Mouse (Mus musculus): ENCODE data around the gene Zfp715. TPM values are rescaled to one million over a fixed set of nuclear protein-coding genes. Genes with fewer than 3 reads are reported as not detected.
A peak's percentile ranks its signal among the peaks of the same experiment; 100 is the strongest.

Zfp715 gene
- total RNA-seq, 1 experiment = 12.9 TPM

DNA sequence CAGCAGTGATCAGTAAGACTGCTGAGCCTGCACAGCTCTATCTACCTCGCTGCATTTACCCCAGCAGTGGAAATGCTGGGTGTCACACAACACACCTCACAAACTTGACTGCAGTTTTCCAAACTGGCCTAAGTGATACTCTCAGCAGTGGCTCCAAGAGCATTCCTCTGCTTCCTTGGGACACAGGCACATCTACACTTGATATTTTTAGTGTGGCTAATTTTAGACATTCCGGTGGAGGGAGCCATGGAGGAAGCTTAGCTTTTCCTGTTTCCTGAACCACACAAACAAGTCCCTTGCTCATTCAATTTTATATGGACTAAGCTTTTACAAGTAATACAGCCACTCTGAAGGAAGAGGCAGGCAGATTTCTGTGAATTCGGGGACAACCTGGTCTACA, 7.9 kb downstream of the Zfp715 start:
- no peak overlapping the region for H3K27ac ChIP-seq (ENCODE audit: insufficient read depth, low read depth, low read length, poor library complexity, severe bottlenecking)
- DNase-seq (ENCODE audit: low read depth, low spot score) = no peak
- H3K4me3 ChIP-seq (ENCODE audit: insufficient read depth in 1 of 2, low read depth in 1 of 2, low read length in 2 of 2, poor library complexity in 1 of 2, severe bottlenecking in 1 of 2) = no peak overlapping the region

DNA sequence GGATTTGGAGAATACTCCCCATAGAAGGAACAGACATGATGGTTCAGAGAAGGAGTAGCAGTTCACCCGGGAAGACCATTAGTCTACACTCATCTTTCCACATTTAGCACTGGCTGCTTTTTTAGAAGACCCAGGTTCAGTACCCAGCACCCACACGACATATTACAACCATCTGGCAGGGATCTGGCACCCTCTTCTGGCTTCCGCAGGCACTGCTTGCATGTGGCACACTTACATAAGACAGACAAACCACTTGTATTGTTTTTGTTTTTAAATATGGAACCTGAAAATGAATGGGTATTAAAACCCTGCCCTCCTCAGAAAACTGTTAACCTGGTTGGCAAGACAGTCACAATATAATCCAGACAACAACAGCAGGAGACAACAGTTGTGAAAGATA, 21.6 kb downstream of the Zfp715 start:
- Histone ChIP-seq H3K27ac (ENCODE audit: insufficient read depth, low read depth, low read length, poor library complexity, severe bottlenecking) (no peak overlapping the region), H3K4me3 (ENCODE audit: insufficient read depth in 1 of 2, low read depth in 1 of 2, low read length in 2 of 2, poor library complexity in 1 of 2, severe bottlenecking in 1 of 2) (no peak overlapping the region), H3K9ac (ENCODE audit: insufficient read depth, low read depth, low read length, poor library complexity, severe bottlenecking) (no peak overlapping the region), H3K4me1 (ENCODE audit: control insufficient read depth in 2 of 2, insufficient read depth in 2 of 2, low read length in 2 of 2, poor library complexity in 1 of 2) (no peaks in the 10 kb centered on the region), H3K36me3 (ENCODE audit: control insufficient read depth, insufficient read depth, low read length, poor library complexity, severe bottlenecking) (no peaks in the 10 kb centered on the region), H3K9me3 (ENCODE audit: control insufficient read depth, insufficient read depth, low read depth, low read length) (no peaks in the 10 kb centered on the region)
- DNase-seq (ENCODE audit: low read depth, low spot score) = no peak
- in situ Hi-C loops (cut with MboI; ENCODE audit: low sequenced_read_pairs in 2 of 2, unreplicated experiment in 2 of 2) = no loop called here
- TF ChIP-seq CHD2 (IDR thresholded peaks at IDR 0.05; ENCODE audit: low read depth, low read length) (no peak), MAFK (IDR thresholded peaks at IDR 0.05; ENCODE audit: insufficient read depth, low read depth, low read length) (no peak), ZC3H11A (IDR thresholded peaks at IDR 0.05; ENCODE audit: borderline replicate concordance, low read depth, low read length) (peak; percentile 46; the same call in 1 of the 2 replicates), ZNF384 (IDR thresholded peaks at IDR 0.05; ENCODE audit: low read depth, low read length) (no peak), HCFC1 (IDR thresholded peaks at IDR 0.05; ENCODE audit: borderline replicate concordance, insufficient read depth, low read length) (no peak)

More for the DNA sequence above, 7.9 kb downstream of the Zfp715 start:
- Histone ChIP-seq H3K4me1 (ENCODE audit: control insufficient read depth in 2 of 2, insufficient read depth in 2 of 2, low read length in 2 of 2, poor library complexity in 1 of 2) (no peaks in the 10 kb centered on the region), H3K9ac (ENCODE audit: insufficient read depth, low read depth, low read length, poor library complexity, severe bottlenecking) (no peak overlapping the region), H3K9me3 (ENCODE audit: control insufficient read depth, insufficient read depth, low read depth, low read length) (no peaks in the 10 kb centered on the region), H3K36me3 (ENCODE audit: control insufficient read depth, insufficient read depth, low read length, poor library complexity, severe bottlenecking) (peaks cover 3% of the 10 kb centered on the region; the same call in 1 of the 2 replicates)
- in situ Hi-C loops (cut with MboI; ENCODE audit: low sequenced_read_pairs in 2 of 2, unreplicated experiment in 2 of 2) = no loop called here
- no peak for TF ChIP-seq HCFC1 (IDR thresholded peaks at IDR 0.05; ENCODE audit: borderline replicate concordance, insufficient read depth, low read length)
- TF ChIP-seq ZNF384 (IDR thresholded peaks at IDR 0.05; ENCODE audit: low read depth, low read length) = no peak
- no peak for TF ChIP-seq ZC3H11A (IDR thresholded peaks at IDR 0.05; ENCODE audit: borderline replicate concordance, low read depth, low read length)
- TF ChIP-seq MAFK (IDR thresholded peaks at IDR 0.05; ENCODE audit: insufficient read depth, low read depth, low read length) = no peak
- no peak for TF ChIP-seq CHD2 (IDR thresholded peaks at IDR 0.05; ENCODE audit: low read depth, low read length)

DNA sequence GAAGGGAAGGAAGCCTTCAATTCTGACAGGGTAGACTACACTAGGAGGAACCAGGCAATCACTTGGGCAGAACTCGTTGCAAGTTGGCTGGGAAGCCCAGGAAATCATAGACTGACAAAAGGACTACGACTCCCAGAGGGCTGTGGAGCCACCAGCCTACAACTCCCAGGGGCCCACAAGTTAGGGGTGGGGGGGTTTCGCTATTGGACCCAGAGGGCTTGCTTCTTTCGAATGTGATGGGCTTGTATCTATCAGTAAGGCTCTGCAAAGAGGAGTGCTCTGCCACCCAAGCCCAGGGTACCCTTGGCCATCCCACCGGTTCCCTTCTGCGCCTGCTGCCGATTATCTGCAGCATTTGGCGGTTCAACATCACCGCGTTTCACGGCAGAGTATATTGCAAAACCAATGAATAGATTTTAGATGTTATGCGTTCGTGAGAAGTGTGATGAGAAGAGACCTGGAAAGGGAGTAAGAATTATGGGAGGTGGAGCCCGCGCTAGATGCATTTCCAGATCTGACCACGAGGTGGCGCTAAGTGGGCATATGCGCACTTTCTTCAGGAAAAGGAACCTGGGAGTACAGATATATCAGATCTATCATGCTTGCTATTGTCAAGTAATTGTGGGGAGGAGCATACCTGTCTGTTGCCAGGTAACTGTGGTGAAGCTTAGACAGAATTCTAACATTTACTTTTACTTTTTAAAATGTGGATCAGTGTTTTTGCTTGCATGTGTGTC, 30.1 kb downstream of the Zfp715 start:
- Histone ChIP-seq H3K4me3 (ENCODE audit: insufficient read depth in 1 of 2, low read depth in 1 of 2, low read length in 2 of 2, poor library complexity in 1 of 2, severe bottlenecking in 1 of 2) (peak overlapping the region; percentile 64 to 84), H3K27ac (ENCODE audit: insufficient read depth, low read depth, low read length, poor library complexity, severe bottlenecking) (no peak overlapping the region), H3K36me3 (ENCODE audit: control insufficient read depth, insufficient read depth, low read length, poor library complexity, severe bottlenecking) (no peaks in the 10 kb centered on the region), H3K4me1 (ENCODE audit: control insufficient read depth in 2 of 2, insufficient read depth in 2 of 2, low read length in 2 of 2, poor library complexity in 1 of 2) (peaks cover 0 to 5% of the 10 kb centered on the region in 2 experiments; a peak in 1 of 4 replicates), H3K9me3 (ENCODE audit: control insufficient read depth, insufficient read depth, low read depth, low read length) (no peaks in the 10 kb centered on the region), H3K9ac (ENCODE audit: insufficient read depth, low read depth, low read length, poor library complexity, severe bottlenecking) (peak overlapping the region; percentile 66)
- DNase-seq (ENCODE audit: low read depth, low spot score) = peak; percentile 62
- peak; percentile 71 for TF ChIP-seq ZC3H11A (IDR thresholded peaks at IDR 0.05; ENCODE audit: borderline replicate concordance, low read depth, low read length)
- no peak for TF ChIP-seq ZNF384 (IDR thresholded peaks at IDR 0.05; ENCODE audit: low read depth, low read length)
- TF ChIP-seq CHD2 (IDR thresholded peaks at IDR 0.05; ENCODE audit: low read depth, low read length) = no peak
- TF ChIP-seq MAFK (IDR thresholded peaks at IDR 0.05; ENCODE audit: insufficient read depth, low read depth, low read length) = no peak
- peak; percentile 89 for TF ChIP-seq HCFC1 (IDR thresholded peaks at IDR 0.05; ENCODE audit: borderline replicate concordance, insufficient read depth, low read length)
- in situ Hi-C loops (cut with MboI; ENCODE audit: low sequenced_read_pairs in 2 of 2, unreplicated experiment in 2 of 2) = no loop called here

DNA sequence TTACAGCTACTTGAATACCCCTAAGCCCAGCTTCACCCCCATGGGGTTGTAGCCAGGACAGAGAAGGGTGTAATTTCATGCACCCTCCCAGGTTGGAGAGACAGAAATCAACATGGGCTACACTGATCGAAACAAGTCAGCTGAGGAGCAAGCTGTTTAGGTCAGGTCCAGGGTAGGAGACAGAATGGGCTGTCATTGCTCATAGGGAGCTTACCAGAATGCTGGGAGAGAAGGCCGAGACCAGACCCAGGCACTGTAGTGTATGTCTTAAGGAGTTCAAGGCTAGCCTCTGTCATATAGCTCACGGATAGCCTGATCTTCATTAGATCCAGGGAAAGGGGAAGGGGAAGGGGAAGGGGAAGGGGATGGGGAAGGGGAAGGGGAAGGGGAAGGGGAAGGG, 30.6 kb downstream of the Zfp715 start:
- no peaks in the 10 kb centered on the region for H3K9me3 ChIP-seq (ENCODE audit: control insufficient read depth, insufficient read depth, low read depth, low read length)
- in situ Hi-C loops (cut with MboI; ENCODE audit: low sequenced_read_pairs in 2 of 2, unreplicated experiment in 2 of 2) = no loop called here
- no peak overlapping the region for H3K27ac ChIP-seq (ENCODE audit: insufficient read depth, low read depth, low read length, poor library complexity, severe bottlenecking)
- peaks cover 0 to 10% of the 10 kb centered on the region in 2 experiments; a peak in 1 of 4 replicates for H3K4me1 ChIP-seq (ENCODE audit: control insufficient read depth in 2 of 2, insufficient read depth in 2 of 2, low read length in 2 of 2, poor library complexity in 1 of 2)
- TF ChIP-seq CHD2 (IDR thresholded peaks at IDR 0.05; ENCODE audit: low read depth, low read length) (no peak), HCFC1 (IDR thresholded peaks at IDR 0.05; ENCODE audit: borderline replicate concordance, insufficient read depth, low read length) (no peak), ZNF384 (IDR thresholded peaks at IDR 0.05; ENCODE audit: low read depth, low read length) (no peak), ZC3H11A (IDR thresholded peaks at IDR 0.05; ENCODE audit: borderline replicate concordance, low read depth, low read length) (no peak), MAFK (IDR thresholded peaks at IDR 0.05; ENCODE audit: insufficient read depth, low read depth, low read length) (no peak)
- H3K36me3 ChIP-seq (ENCODE audit: control insufficient read depth, insufficient read depth, low read length, poor library complexity, severe bottlenecking) = no peaks in the 10 kb centered on the region
- DNase-seq (ENCODE audit: low read depth, low spot score) = no peak
- no peak overlapping the region for H3K9ac ChIP-seq (ENCODE audit: insufficient read depth, low read depth, low read length, poor library complexity, severe bottlenecking)
- no peak overlapping the region for H3K4me3 ChIP-seq (ENCODE audit: insufficient read depth in 1 of 2, low read depth in 1 of 2, low read length in 2 of 2, poor library complexity in 1 of 2, severe bottlenecking in 1 of 2)
